Mouse (Mus musculus): ENCODE measurements around the gene Tmem120b.

DNA sequence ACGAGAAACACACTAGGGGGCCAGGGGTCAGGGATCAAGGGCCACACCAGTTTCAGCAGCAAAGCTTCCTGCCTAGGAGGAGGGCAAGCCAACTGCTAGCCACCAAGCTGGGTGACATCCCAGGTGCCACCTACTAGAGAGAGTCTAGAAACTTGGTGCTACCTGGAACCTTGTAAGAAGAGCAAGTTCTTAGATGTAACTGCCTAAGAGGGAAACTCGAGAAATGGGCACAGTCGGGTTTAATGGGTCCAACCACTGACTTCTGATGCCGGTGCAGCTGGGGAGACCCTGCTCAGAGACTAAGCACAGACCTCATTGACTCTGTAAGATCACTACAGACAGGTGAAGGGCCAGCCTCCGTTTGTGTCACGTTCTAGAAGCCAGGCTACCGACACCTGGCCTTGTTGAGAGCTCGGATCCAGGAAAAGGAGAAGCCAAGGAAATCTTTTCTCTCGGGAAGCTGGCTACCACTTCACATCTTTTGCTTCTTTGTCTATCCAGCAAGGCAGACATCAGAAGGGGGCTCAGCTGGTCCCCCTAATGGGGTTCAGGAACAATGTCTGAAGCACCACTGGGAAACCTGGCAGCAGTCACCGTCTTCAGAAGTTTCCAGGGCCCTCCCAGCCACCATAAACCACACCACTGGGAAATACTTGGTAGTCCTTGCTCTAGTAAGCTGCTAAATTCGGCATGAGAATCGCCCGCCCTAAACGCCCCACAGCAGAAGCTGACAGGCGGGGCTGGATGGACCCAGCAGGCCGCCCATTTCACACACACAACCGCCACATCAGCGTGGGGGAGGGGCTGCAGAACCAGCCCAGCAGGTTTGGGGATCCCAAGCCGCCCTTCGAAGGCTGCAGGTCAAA, 69.1 kb downstream of the Tmem120b start:
- TF ChIP-seq POLR2A (IDR thresholded peaks at IDR 0.05; ENCODE audit: extremely low read depth, insufficient read depth, low read length) = no peak
- TF ChIP-seq CTCF (IDR thresholded peaks at IDR 0.05; ENCODE audit: low read depth, low read length) = no peak
